Mouse (Mus musculus): ENCODE data around the gene Rgs10. TPM values are rescaled to one million over a fixed set of nuclear protein-coding genes. Genes with fewer than 3 reads are reported as not detected.

Rgs10 gene
- polyA plus RNA-seq (2014; fragmentation: Nextera tagmentation; extraction: Ambion mirVana), result 32.6 TPM in 2 replicates

GRCm38 (mm10) chr7:128417930-128418779 lies at the start of gene Rgs10:
TSS of gene Rgs10 (minus strand) at chr7:128418758.
- Histone ChIP-seq H3K9ac (replicated peaks; ENCODE audit: low read depth, low read length) (peak within 1 kb of the TSS; percentile 46; the same call in 1 of the 2 replicates), H3K27me3 (ENCODE audit: control insufficient read depth, insufficient read depth, low read length) (peaks cover 13% of the 10 kb centered on the region), H3K9me3 (ENCODE audit: control insufficient read depth, low read depth, low read length) (no peaks in the 10 kb centered on the region), H3K4me3 (ENCODE audit: low read depth, low read length) (peak within 1 kb of the TSS; percentile 75), H3K36me3 (ENCODE audit: control insufficient read depth, insufficient read depth, low read length) (no peaks in the 10 kb centered on the region), H3K4me2 (replicated peaks; ENCODE audit: low read depth, low read length) (peak within 1 kb of the TSS; percentile 95), H3K27ac (ENCODE audit: low read length) (no peak within 1 kb of the TSS), H3K4me1 (ENCODE audit: control insufficient read depth, insufficient read depth, low read length) (no peaks in the 10 kb centered on the region)
- under 1% methylated on average over 81 of the region's 102 CpGs for WGBS
- peak; percentile 77 for ATAC-seq (ENCODE audit: insufficient number of reproducible peaks, insufficient read depth, low FRiP score, low read depth)

DNA sequence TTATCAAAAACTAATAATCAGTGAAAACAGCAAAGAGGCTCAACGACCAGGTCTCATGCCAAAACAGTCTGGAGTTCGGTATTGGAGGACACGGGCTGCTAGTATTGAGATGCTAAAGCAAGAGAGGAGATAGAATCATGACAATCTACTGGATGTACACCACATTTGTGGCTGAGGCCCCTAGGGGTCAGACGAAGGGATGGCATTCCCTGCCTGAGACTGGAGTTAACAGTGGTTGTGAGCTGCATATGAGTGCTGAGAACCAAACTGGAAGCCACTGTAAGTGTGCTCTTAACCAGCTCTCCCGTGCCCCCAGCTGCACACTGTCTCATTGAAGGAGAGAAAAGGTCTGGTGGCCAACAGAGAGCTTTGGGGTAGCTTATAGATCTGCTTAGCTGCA lies 43.8 kb upstream of the Rgs10 start:
- peaks cover 11% of the 10 kb centered on the region for H3K4me1 ChIP-seq (ENCODE audit: control insufficient read depth, insufficient read depth, low read length)
- H3K27me3 ChIP-seq (ENCODE audit: control insufficient read depth, insufficient read depth, low read length), result no peaks in the 10 kb centered on the region
- WGBS, result 63% methylated on average over 5 of the region's 5 CpGs
- H3K4me2 ChIP-seq (replicated peaks; ENCODE audit: low read depth, low read length), result peak overlapping the region; percentile 88
- H3K36me3 ChIP-seq (ENCODE audit: control insufficient read depth, insufficient read depth, low read length), result no peaks in the 10 kb centered on the region
- no peak for ATAC-seq (ENCODE audit: insufficient number of reproducible peaks, insufficient read depth, low FRiP score, low read depth)
- H3K27ac ChIP-seq (ENCODE audit: low read length), result no peak overlapping the region
- H3K9ac ChIP-seq (replicated peaks; ENCODE audit: low read depth, low read length), result no peak overlapping the region
- peak overlapping the region; percentile 96 for H3K4me3 ChIP-seq (ENCODE audit: low read depth, low read length)
- no peaks in the 10 kb centered on the region for H3K9me3 ChIP-seq (ENCODE audit: control insufficient read depth, low read depth, low read length)

DNA sequence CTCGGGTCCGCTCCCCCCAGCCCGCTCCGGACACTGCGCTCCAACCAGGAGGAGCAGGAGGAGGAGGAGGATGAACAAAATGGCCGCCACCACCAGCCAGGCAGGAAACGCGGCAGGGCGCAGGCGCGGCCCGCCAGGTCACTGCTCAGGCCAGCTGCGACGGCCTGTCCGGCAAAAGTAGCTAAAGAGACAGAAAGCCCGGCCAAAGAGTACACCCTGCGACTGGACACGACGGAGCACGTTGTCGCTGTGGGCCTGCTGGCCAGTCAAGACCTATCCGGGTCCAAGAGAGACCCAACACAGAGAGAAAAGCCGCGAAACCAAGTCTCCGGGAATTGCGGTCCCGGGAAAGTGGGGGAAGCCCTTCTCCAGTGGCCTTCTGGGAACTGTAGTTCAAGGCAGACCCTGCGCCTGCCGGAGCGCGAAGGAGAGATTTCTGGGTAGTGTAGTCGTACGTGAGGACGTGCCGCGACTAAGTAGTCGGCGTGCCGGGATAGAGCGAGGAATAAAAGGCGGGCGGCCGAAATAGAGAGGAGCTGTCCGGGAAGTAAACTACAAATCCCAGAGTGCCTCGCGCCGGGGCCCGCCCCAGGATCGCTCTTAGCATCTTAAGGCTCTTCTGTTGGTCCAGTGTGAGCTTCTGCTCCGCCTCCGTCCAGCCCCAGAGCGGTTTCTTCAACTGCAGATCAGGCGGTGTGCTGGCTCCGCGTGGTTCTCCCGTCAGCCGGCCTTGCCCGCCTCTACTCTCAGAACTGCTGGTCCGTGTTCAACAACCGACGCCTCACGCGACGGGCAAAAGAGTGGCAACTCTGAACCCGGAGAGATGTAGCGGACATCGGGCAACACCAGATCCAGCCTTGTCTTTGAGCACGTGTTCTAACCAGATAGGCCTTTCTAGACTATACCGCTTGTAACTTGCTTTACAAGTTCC lies 43.0 kb upstream of the Rgs10 start, which contains the start of gene Tial1:
Gene Tial1, minus strand, starts transcription at position 433 of the 931 bp plus-strand sequence.
- H3K36me3 ChIP-seq (ENCODE audit: control insufficient read depth, insufficient read depth, low read length), result no peaks in the 10 kb centered on the region
- H3K9ac ChIP-seq (replicated peaks; ENCODE audit: low read depth, low read length), result peak within 1 kb of the TSS; percentile 82
- H3K4me3 ChIP-seq (ENCODE audit: low read depth, low read length), result peak within 1 kb of the TSS; percentile 96
- ATAC-seq (ENCODE audit: insufficient number of reproducible peaks, insufficient read depth, low FRiP score, low read depth), result peak; percentile 99
- H3K4me1 ChIP-seq (ENCODE audit: control insufficient read depth, insufficient read depth, low read length), result peaks cover 12% of the 10 kb centered on the region
- peak within 1 kb of the TSS; percentile 93 for H3K27ac ChIP-seq (ENCODE audit: low read length)
- no peaks in the 10 kb centered on the region for H3K9me3 ChIP-seq (ENCODE audit: control insufficient read depth, low read depth, low read length)
- under 1% methylated on average over 69 of the region's 69 CpGs for WGBS
- H3K27me3 ChIP-seq (ENCODE audit: control insufficient read depth, insufficient read depth, low read length), result no peaks in the 10 kb centered on the region
- H3K4me2 ChIP-seq (replicated peaks; ENCODE audit: low read depth, low read length), result peak within 1 kb of the TSS; percentile 88

GRCm38 (mm10) chr7:128460865-128461228 lies 42.3 kb upstream of the Rgs10 start:
- Histone ChIP-seq H3K27ac (ENCODE audit: low read length) (peak overlapping the region; percentile 93), H3K36me3 (ENCODE audit: control insufficient read depth, insufficient read depth, low read length) (no peaks in the 10 kb centered on the region), H3K4me2 (replicated peaks; ENCODE audit: low read depth, low read length) (peak overlapping the region; percentile 88), H3K9ac (replicated peaks; ENCODE audit: low read depth, low read length) (peak overlapping the region; percentile 82), H3K9me3 (ENCODE audit: control insufficient read depth, low read depth, low read length) (no peaks in the 10 kb centered on the region), H3K27me3 (ENCODE audit: control insufficient read depth, insufficient read depth, low read length) (no peaks in the 10 kb centered on the region), H3K4me3 (ENCODE audit: low read depth, low read length) (peak overlapping the region; percentile 96), H3K4me1 (ENCODE audit: control insufficient read depth, insufficient read depth, low read length) (peaks cover 12% of the 10 kb centered on the region)
- 0% methylated on average over 20 of the region's 23 CpGs for WGBS
- ATAC-seq (ENCODE audit: insufficient number of reproducible peaks, insufficient read depth, low FRiP score, low read depth), result peak; percentile 11; the same call in 1 of the 2 replicates

DNA sequence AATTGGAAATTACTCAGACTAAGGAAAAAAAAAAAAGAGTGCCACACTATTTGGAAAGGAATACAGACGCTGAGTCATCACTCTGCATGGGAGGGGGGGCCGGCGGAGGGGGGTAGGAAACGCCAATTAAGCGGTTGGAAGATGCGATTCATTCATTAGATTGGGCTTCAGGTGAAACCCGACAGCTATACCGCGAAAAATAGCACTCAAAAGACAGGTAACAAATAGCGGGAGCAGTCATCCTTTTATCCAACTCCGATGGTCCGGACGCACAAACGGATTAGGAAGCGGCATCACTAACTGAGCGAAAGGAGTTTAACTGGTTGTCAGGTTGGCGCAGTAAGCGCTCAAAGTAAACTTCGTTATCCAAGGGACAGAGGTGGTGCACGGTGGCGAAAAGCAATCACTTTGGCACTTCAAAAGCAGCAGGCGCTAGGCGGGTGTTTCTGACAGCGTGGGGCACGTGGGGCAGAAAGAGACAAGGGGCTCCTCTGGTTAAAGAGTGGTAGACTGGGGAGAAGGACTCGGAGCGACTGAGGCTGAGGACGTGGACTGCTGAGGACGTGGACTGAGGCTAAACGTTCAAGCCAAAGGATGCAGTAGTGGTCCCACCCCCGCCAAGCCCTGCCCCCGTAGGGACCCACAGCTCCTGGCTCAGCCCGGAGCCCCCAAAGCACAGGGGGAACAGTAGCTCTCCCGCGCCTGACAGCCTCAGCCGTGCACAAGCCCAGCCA lies 41.7 kb upstream of the Rgs10 start:
- Histone ChIP-seq H3K9me3 (ENCODE audit: control insufficient read depth, low read depth, low read length) (no peaks in the 10 kb centered on the region), H3K9ac (replicated peaks; ENCODE audit: low read depth, low read length) (peak overlapping the region; percentile 82), H3K27me3 (ENCODE audit: control insufficient read depth, insufficient read depth, low read length) (no peaks in the 10 kb centered on the region), H3K4me1 (ENCODE audit: control insufficient read depth, insufficient read depth, low read length) (peaks cover 12% of the 10 kb centered on the region), H3K4me3 (ENCODE audit: low read depth, low read length) (peak overlapping the region; percentile 96), H3K4me2 (replicated peaks; ENCODE audit: low read depth, low read length) (peak overlapping the region; percentile 88), H3K36me3 (ENCODE audit: control insufficient read depth, insufficient read depth, low read length) (no peaks in the 10 kb centered on the region), H3K27ac (ENCODE audit: low read length) (peak overlapping the region; percentile 93)
- no peak for ATAC-seq (ENCODE audit: insufficient number of reproducible peaks, insufficient read depth, low FRiP score, low read depth)
- under 1% methylated on average over 36 of the region's 36 CpGs for WGBS

DNA sequence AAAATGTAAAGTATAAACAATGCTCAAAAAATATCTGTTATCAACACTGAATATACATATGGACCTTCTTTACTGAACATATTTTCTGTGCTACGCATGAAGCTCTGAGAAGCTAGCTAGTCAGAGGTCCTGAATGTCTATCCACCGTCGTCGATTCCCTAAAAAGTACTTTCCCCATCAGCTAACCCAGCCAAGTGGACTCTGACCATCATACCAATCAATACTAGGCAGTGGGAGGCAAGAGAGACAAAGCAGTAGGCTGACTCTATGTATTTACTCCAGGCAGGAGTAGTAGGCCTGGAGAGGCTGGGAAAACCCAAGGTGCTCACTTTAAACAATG lies 41.2 kb upstream of the Rgs10 start:
- Histone ChIP-seq H3K27ac (ENCODE audit: low read length) (no peak overlapping the region; the same call in 1 of the 2 replicates), H3K4me3 (ENCODE audit: low read depth, low read length) (peak overlapping the region; percentile 96), H3K4me2 (replicated peaks; ENCODE audit: low read depth, low read length) (peak overlapping the region; percentile 88), H3K9me3 (ENCODE audit: control insufficient read depth, low read depth, low read length) (no peaks in the 10 kb centered on the region), H3K9ac (replicated peaks; ENCODE audit: low read depth, low read length) (peak overlapping the region; percentile 82), H3K36me3 (ENCODE audit: control insufficient read depth, insufficient read depth, low read length) (no peaks in the 10 kb centered on the region), H3K27me3 (ENCODE audit: control insufficient read depth, insufficient read depth, low read length) (no peaks in the 10 kb centered on the region), H3K4me1 (ENCODE audit: control insufficient read depth, insufficient read depth, low read length) (peaks cover 12% of the 10 kb centered on the region)
- WGBS, result 19% methylated on average over 4 of the region's 4 CpGs
- no peak for ATAC-seq (ENCODE audit: insufficient number of reproducible peaks, insufficient read depth, low FRiP score, low read depth)

- H3K9me3 ChIP-seq (ENCODE audit: control insufficient read depth, low read depth, low read length), result no peaks in the 10 kb centered on the region
- ATAC-seq (ENCODE audit: insufficient number of reproducible peaks, insufficient read depth, low FRiP score, low read depth), result no peak
- no peak overlapping the region for H3K9ac ChIP-seq (replicated peaks; ENCODE audit: low read depth, low read length)
- H3K27me3 ChIP-seq (ENCODE audit: control insufficient read depth, insufficient read depth, low read length), result no peaks in the 10 kb centered on the region
- no peak overlapping the region for H3K4me2 ChIP-seq (replicated peaks; ENCODE audit: low read depth, low read length)
- peaks cover 15% of the 10 kb centered on the region for H3K36me3 ChIP-seq (ENCODE audit: control insufficient read depth, insufficient read depth, low read length)
- H3K4me1 ChIP-seq (ENCODE audit: control insufficient read depth, insufficient read depth, low read length), result peaks cover 12% of the 10 kb centered on the region
- H3K27ac ChIP-seq (ENCODE audit: low read length), result no peak overlapping the region
- H3K4me3 ChIP-seq (ENCODE audit: low read depth, low read length), result no peak overlapping the region
These were observed 39.5 kb upstream of the Rgs10 start for GRCm38 (mm10) chr7:128458011-128458410.

- no peak overlapping the region for H3K27ac ChIP-seq (ENCODE audit: low read length)
- H3K4me3 ChIP-seq (ENCODE audit: low read depth, low read length), result no peak overlapping the region
- peaks cover 47% of the 10 kb centered on the region for H3K36me3 ChIP-seq (ENCODE audit: control insufficient read depth, insufficient read depth, low read length)
- no peaks in the 10 kb centered on the region for H3K9me3 ChIP-seq (ENCODE audit: control insufficient read depth, low read depth, low read length)
- WGBS, result 65% methylated on average over 1 of the region's 1 CpGs
- ATAC-seq (ENCODE audit: insufficient number of reproducible peaks, insufficient read depth, low FRiP score, low read depth), result no peak
- H3K4me1 ChIP-seq (ENCODE audit: control insufficient read depth, insufficient read depth, low read length), result 0 out of 2 replicates have a peak, but pooled peaks cover 4% of the 10 kb centered on the region
- H3K9ac ChIP-seq (replicated peaks; ENCODE audit: low read depth, low read length), result no peak overlapping the region
- H3K27me3 ChIP-seq (ENCODE audit: control insufficient read depth, insufficient read depth, low read length), result no peaks in the 10 kb centered on the region
- H3K4me2 ChIP-seq (replicated peaks; ENCODE audit: low read depth, low read length), result no peak overlapping the region
These were observed 34.2 kb upstream of the Rgs10 start for GRCm38 (mm10) chr7:128452731-128453130.
